Mouse (Mus musculus) cerebellum, postnatal 4 days (tissue): Measurements from ENCODE around the gene Gm17657.
"Not testable (repeated sequence)": the region's sequence is repeated elsewhere in the genome, so short reads cannot be mapped to it uniquely, and the experiment has no call there.

Source experiments
- DNase-seq, 2 experiments: peaks; one replicate each; pipeline ENCODE4 v3.0.0; 2022; ENCODE audit warnings: low spot score in 2 of 2, mixed read lengths in 1 of 2

The Gm17657 gene

GRCm38 (mm10) chr17:29548494-29548893, 944 bp downstream of the Gm17657 start:
- no peak for DNase-seq

- no peak for DNase-seq
Measured at GRCm38 (mm10) chr17:29545241-29545640, 4.2 kb downstream of the Gm17657 start.

- no peak for DNase-seq
Measured at GRCm38 (mm10) chr17:29544064-29544463, 5.4 kb downstream of the Gm17657 start.

- no peak for DNase-seq
Measured at GRCm38 (mm10) chr17:29542831-29543690, 6.4 kb downstream of the Gm17657 start.

- peak in 1 of 2 experiments; percentile 56 for DNase-seq
Measured at GRCm38 (mm10) chr17:29541419-29541818, 8.0 kb downstream of the Gm17657 start.

- DNase-seq = no peak
Measured at GRCm38 (mm10) chr17:29540426-29540825, 9.0 kb downstream of the Gm17657 start.

- no peak for DNase-seq
Measured at GRCm38 (mm10) chr17:29533866-29534265, 15.6 kb downstream of the Gm17657 start.

GRCm38 (mm10) chr17:29531757-29532384, 17.6 kb downstream of the Gm17657 start:
- DNase-seq = no peak

GRCm38 (mm10) chr17:29531278-29531677, 18.2 kb downstream of the Gm17657 start:
- no peak for DNase-seq

GRCm38 (mm10) chr17:29530508-29530907, 18.9 kb downstream of the Gm17657 start:
- DNase-seq = no peak

- no peak for DNase-seq
Measured at GRCm38 (mm10) chr17:29528568-29529187, 20.8 kb downstream of the Gm17657 start.

GRCm38 (mm10) chr17:29525613-29526012, 23.8 kb downstream of the Gm17657 start:
- no peak for DNase-seq

GRCm38 (mm10) chr17:29519731-29520130, 29.7 kb downstream of the Gm17657 start:
- no peak for DNase-seq

GRCm38 (mm10) chr17:29518665-29519064, 30.8 kb downstream of the Gm17657 start:
- not testable (repeated sequence) for DNase-seq

GRCm38 (mm10) chr17:29514435-29514834, 35.0 kb downstream of the Gm17657 start:
- DNase-seq = peak; percentile 76 to 86

GRCm38 (mm10) chr17:29513044-29513730, 36.3 kb downstream of the Gm17657 start:
- peak; percentile 24 to 52 for DNase-seq

- no peak for DNase-seq
Measured at GRCm38 (mm10) chr17:29510691-29511090, 38.7 kb downstream of the Gm17657 start.

GRCm38 (mm10) chr17:29508927-29509608, 40.4 kb downstream of the Gm17657 start:
- no peak for DNase-seq

GRCm38 (mm10) chr17:29503700-29504099, 45.7 kb downstream of the Gm17657 start:
- DNase-seq = no peak

GRCm38 (mm10) chr17:29502669-29503665, 46.5 kb downstream of the Gm17657 start:
- no peak for DNase-seq
